Mouse (Mus musculus) left cerebral cortex, adult 8-10 months (tissue): ENCODE results near the gene Nme4. TPM values are rescaled to one million over a fixed set of nuclear protein-coding genes. Genes with fewer than 3 reads are reported as not detected.

Experiments
- DNase-seq, 2 experiments: peaks; one replicate each; pipeline ENCODE4 v3.0.0; 2022; ENCODE audit warnings: low spot score in 2 of 2
- total RNA-seq, 4 experiments: library from RNA; stranded (reverse); gene quantifications; 2 replicates each; pipeline ENCODE4 v1.2.4; 2022

The Nme4 gene
- total RNA-seq: 1 to 10 TPM; 2.9 to 5.5 (median 4.6) TPM

DNA sequence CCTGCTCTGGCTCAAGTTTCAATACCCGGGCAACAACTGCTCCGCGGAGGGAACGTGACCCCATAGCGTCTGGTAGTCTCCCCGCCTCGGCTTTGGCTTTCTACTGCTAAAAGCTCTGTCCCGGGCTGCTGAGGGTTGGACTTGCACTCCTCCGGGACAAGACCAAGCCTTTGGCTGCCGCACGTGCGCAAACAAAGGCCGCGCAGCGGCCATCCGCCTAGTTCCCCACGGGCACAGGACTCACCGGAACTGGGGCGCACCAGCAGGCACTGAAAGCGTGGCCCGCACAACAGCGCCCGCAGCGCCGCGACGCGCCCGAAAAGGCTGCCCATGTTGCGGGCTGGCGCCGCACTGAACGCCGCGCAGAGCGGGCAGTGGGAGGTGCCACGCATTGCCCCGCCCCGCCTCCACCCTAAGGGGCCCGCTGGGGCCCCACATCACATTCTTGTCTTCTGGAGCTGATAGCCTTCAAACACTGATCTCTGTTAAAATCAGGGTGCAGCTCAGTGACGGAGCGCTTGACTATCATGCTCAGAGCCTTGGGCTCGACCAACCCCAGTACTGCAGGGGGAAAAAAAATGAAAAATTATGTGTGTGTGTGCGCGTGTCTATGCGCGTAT is at the start of gene Nme4:
Gene Nme4 (minus strand): TSS at position 482 of the 620 bp plus-strand sequence.
- peak; percentile 43 to 46 for DNase-seq

DNA sequence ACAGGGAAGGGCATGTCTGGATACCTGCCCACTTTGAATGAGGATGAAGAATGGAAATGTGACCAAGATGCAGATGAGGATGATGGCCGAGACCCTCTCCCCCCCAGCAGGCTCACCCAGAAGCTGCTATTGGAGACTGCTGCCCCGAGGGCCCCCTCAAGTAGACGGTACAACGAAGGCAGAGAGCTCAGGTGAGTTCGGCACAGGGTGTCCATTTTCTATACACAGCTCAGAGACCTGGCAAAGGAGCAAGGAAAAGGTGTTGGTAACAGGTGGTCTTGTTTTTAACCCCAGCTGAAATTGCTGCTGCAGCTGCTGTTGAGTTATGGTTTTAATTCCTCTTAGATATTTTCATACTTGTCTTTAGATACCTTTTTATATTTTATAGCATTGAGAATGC is 48.0 kb upstream of the Nme4 start:
- no peak for DNase-seq

DNA sequence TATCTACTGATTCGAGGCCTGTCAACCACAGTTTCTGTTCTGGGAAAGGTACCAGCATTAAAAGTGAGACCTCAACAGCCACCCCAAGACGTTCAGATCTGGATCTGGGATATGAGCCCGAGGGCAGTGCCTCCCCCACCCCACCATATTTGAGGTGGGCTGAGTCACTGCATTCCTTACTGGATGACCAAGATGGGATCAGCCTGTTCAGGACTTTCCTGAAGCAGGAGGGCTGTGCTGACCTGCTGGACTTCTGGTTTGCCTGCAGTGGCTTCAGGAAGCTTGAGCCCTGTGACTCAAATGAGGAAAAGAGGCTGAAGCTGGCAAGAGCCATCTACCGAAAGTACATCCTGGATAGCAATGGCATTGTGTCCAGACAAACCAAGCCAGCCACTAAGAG is 47.4 kb upstream of the Nme4 start:
- no peak for DNase-seq

DNA sequence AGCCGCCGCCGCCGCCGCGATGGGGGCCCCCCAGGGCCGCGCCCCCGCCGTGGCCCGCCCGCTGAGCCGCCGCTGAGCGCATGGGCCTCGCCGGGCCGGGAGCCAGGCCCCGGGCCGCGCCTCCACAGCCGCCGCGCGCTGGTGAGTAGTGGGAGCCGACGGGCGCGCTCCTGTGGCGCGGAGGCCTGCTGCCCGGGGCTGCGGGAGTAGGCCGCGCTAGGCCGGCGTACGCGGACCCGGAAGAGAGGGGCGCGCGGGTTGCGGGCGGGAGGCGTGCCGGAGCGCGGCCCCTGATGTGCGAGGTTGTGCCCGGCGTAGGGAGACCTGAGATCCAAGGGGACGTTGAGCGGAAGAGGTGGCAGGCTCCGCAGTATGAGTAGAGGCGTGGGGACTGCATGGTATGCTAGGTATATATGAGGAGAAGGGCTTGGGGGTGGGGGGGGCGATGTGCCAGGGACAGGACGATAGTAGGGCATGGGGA is 43.5 kb upstream of the Nme4 start:
- no peak for DNase-seq

DNA sequence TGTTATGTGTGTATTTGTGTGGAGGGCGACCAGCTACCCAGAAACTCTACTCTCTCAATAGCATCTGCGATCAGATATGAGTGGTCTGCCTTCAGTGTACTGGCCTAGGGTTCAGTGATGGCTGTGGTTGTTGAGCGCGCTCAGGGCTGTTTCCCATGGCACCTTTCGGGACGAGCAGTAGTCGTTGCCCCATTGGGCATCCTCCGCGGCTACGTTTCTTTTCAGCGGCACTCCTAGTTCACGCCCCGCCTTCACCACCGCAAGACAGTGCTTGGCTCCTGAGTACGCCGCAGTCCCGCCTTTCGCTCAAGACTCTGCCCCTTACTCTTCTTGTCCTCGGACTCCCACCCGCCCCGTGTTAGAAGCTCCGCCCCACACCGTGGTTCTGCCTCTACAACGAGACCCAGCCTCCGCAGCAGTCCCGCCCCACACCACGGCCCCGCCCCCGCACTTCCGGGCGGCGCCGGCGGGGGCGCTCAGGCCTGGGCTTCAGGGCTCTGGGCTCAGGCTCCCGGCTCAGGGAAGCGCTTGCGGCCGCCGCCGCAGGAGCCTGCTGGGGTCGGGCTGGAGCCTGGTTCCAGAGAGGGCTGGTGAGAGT is 42.9 kb upstream of the Nme4 start, which contains the start of gene Axin1:
Gene Axin1 (plus strand): TSS at position 450 of the 598 bp plus-strand sequence.
- DNase-seq: peak; percentile 82 to 96

DNA sequence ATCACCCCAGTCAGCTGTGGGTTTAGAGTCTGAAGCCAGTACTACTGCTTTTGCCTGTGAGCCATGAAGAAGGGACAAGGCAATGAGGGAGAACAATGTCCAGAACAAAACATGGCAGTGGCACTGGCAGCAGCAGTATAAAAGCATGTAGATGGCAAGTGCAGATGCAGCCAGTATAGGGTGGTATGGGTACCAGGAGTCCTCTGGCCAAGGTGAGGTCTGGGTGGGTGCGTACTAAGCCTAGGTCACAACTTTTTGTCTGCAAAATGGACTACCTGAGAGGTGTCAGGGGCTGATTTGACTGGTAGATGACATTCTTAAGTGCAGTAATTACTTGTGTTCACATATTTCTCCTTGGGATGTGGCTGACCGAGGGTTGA is 42.3 kb upstream of the Nme4 start:
- DNase-seq: no peak

GRCm38 (mm10) chr17:26137106-26137750 is 41.8 kb upstream of the Nme4 start:
- no peak for DNase-seq

DNA sequence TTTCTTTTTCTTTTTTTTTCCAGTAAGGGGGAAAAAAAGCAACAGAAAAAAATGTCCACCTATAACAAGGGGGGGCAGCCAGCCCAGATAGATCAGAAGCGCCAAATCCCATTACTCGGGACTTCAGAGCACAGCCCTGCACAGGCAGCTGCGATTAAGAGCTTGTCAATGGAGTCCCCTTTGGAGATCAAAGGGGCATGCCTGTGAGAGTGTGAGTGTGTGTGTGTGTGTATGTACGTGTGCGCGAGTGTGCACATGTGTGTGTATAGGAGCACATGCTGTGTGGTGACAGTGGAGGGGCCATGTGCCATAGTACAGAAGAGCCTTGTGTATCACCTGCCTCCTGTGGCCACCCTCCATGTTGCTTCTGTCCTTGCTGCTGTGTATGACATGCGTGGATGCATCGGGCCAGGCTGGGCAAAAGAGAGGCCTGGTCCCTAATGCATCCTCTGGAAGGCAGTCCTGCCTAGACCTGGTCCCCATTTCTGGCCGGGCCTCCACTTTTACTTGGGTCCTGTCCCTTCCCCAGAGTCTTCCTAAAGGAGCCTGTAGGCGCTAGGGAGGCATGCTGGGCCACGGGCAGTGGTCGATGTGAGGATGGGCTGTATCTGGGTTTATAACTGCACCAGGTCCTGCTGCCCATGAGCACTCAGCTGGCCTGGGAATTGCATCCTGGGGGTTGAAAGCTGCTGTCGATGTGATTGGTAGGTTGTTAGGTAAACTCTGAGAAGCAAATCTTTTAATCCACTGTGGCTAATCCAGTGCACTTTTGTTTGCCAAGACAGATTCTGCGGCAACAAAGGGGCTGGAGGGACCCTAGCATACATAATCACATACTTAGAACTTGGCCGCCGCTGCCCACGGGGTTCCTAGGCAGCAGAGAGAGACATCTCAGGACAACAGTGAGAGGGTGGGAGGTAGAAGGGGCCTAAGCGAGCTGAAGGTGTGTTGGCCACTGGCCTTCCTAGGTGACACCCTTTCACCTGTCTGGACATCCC is 36.8 kb upstream of the Nme4 start:
- DNase-seq: no peak

DNA sequence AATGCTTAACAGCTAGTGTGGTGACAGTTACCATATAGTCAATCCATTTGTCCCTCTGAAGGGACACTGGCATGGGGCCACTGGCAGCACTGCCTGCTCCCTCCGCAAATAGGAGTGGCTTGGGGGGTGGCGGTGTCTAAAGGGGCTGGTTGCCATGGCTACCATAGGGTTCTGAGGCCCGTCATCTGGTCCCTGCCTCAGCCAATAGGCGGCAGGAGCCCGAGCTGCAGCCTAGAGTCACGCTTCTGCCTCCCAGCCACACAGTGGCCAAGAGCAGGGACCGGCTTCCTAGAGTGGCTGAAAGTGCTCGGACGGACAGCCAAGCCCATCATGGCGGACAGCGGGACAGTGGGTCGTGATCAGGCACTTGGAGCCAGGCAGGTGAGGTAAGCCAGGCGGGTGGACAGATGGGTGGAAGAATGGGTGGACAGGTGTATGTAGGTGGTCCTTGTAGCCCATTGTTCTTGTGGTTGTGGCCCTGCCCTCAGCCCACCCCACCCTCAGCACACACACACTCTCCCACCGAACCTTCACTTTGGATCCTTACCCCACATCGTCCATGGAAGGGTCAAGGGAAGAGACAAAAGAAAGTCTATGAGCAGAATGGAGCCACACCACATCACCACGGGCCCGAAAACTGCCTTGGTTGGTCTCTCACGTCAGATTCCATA is 35.8 kb upstream of the Nme4 start:
- no peak for DNase-seq

GRCm38 (mm10) chr17:26125226-26125625 is 29.8 kb upstream of the Nme4 start:
- DNase-seq: no peak

DNA sequence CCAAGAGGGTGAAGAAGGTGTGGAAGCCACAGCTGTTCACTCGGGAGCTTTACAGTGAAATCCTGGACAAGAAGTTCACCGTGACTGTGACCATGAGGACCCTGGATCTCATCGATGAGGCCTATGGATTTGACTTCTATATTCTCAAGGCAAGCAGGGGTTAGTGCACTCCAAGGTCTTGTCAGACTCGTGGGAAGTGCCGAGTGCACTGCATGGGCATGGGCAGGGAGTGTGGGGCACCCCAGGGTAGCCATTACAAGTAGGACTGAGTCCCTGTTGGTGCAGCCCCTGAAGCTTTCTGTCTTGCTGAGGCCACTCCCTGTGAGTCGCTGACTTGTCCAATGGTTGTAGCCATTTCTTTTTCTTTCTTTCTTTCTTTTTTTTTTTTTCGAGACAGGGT is 29.2 kb upstream of the Nme4 start:
- no peak for DNase-seq

DNA sequence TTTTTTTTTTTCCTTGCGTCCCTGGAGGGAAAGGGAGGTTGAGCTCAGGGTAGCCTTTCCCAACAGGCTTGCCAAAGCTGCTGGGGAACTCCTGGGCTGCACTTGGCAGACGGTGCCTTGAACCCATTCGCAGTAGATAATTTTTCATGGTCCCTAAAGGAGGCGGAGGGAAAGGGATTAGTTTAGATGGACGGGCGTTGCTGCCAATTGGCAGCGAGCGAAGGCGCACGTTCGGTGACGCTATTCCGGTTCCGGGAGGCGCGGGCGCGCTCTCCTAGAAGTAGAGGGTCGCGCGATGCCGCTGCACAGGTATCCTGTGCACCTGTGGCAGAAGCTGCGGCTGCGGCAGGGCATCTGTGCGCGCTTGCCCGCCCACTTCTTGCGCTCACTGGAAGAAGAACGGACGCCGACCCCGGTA is 27.9 kb upstream of the Nme4 start, which contains the start of gene Mrpl28:
Gene Mrpl28 (plus strand): TSS at position 234 of the 418 bp plus-strand sequence.
- peak; percentile 74 to 89 for DNase-seq

DNA sequence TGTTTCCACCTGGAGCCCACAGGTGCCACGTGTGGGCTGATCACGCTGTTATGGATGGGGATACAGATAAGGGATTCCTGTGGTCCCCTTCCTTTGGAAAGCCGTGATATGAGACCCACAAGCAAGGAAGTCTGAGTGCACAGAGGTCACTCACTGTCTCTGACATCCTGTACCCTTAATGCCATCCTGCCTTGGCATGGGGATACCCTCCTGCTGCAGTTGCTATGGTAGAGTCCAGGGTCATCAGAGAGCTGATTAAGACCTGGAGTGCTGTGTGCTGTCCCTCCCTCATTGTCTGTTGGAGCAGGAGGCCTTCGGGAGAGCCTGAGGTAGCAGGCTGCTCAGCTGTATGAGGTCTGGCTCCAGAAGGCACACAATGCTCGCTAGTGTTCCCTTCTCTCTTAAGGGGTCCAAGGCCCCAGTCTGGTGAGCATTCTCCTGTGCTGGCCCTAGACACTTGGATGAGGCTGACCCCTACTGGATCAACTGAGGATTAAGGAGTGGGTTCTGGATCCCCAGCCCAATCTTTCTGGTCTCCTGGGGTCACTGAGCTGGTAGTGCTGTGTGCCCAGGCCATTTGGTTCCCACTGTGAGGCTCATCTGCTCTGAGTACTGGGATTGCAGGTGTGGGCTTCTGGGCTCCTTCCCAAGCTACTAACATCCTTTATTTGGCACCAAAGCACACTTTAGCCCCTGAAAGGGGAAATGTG is 27.2 kb upstream of the Nme4 start:
- no peak for DNase-seq

- no peak for DNase-seq
These were observed 24.6 kb upstream of the Nme4 start for GRCm38 (mm10) chr17:26119766-26120710.

DNA sequence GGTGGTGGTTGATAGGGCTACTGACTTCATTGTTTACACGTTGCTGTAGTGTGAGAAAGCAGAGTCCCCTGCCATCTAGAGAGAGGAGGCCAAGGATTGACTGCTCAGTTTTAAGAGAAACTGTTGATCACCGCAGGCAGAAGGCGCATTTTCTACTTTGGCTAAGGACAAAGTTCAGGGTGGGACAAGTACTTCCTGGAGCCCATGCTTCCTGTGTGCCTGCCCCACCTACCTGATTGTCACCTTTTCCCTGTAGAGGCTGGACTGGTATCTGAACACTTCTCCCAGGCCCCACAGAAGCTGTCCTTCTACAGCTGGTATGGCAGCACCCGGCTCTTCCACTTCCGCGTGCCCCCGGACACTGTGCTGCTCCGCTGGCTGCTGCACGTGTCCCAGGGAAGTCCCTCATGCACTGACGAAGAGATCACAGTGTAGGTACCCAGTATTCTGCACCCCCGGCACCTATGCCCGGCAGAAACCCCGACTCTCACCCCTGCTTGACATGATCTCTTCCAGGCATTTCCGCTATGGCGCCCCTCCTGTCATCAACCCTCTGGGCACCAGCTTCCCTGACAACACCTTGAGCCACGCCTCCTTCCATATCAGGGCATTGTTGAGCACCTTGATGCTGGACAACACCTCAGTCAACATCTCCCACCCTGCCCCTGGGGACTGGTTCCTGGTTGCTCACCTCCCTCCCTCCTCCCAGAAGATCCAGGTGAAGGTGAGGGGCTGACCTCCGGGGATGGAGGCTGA is 21.3 kb upstream of the Nme4 start:
- DNase-seq: no peak

DNA sequence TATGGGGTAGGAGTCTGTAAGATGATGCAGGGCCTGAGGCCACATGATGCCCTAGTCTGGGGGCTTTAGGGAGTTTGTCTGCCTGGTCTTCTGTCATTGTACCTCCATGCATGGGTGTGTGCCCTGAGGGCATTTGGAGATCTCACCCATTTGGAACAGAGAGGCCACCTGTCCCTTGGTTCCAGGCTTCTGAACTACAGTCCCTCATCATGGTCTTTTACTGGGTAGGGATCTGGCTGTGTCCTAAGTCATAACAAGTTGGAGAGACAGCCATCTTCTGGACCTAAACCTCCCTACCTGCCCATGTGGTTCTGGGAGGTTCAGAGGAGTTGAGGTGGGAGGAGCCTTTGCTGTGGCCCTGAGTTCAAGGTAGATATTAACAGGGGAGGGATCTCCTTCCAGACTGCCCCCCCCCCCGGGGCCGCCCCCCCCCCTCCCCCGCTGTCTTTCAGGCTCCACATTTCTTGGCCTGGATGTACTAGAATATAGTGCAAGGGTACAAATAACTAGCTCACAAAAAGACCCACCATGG is 20.6 kb upstream of the Nme4 start:
- no peak for DNase-seq

DNA sequence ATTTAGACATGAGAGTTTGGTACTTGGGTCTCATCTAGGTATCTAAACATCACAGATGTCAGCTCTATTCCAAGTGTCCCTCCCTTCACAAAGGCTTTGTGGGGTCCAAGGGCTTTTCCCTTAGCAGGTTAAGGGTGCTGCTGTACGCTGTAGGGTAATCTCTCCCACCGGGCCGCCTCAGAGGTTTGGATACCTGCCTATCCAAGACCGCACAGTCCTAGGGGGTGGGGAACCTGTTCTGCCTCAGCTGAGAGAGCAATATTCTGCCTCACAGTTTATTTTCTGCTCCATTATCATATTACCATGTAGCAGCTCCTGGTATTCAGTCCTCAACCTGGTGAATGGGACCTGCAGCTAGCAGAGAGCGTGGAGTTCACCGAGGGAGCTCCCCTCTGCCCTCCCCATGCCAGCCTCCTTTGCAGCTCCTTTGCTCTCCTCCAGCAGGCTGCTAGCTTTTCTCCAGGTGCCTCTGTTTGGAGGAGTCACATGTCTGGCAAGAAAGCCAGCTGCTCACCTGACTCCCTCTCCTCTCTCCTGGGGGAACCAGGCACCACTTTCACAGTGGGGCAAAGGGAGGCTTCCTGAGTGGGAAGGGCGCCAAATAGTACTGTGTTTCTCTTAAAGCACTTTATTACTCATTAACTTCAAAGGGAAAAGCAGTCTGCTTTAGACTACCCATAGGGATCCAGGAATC is 19.9 kb upstream of the Nme4 start:
- DNase-seq: no peak
